Mouse (Mus musculus) mature B cell (primary cell): Measurements from ENCODE around the gene Olfr644.

ENCODE experiments used
- in situ Hi-C: fragments of 300-500 bp; cut with MboI; formaldehyde crosslinking; loops from 2 replicates; pipeline ENCODE4 v1.14.3; 2019

The Olfr644 gene

GRCm38 (mm10) chr7:104071769-104072168 lies at the start of gene Olfr644:
TSS of gene Olfr644 (minus strand) at chr7:104071869.
- in situ Hi-C loops, result no loop called here

DNA sequence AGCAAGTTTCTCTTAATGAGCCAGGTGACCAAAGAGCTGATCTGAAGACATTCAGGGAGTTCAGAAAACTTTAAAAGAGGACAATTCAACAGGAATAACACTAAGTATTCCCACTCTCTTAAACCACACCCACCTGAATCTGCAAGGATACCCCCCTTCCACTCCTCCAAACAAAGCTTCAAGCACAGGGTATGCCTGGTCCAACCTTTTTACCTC lies 33.0 kb upstream of the Olfr644 start, which contains the start of gene Olfr646:
Gene Olfr646, plus strand, starts transcription at position 117 of the 216 bp plus-strand sequence.
- in situ Hi-C loops, result no loop called here

DNA sequence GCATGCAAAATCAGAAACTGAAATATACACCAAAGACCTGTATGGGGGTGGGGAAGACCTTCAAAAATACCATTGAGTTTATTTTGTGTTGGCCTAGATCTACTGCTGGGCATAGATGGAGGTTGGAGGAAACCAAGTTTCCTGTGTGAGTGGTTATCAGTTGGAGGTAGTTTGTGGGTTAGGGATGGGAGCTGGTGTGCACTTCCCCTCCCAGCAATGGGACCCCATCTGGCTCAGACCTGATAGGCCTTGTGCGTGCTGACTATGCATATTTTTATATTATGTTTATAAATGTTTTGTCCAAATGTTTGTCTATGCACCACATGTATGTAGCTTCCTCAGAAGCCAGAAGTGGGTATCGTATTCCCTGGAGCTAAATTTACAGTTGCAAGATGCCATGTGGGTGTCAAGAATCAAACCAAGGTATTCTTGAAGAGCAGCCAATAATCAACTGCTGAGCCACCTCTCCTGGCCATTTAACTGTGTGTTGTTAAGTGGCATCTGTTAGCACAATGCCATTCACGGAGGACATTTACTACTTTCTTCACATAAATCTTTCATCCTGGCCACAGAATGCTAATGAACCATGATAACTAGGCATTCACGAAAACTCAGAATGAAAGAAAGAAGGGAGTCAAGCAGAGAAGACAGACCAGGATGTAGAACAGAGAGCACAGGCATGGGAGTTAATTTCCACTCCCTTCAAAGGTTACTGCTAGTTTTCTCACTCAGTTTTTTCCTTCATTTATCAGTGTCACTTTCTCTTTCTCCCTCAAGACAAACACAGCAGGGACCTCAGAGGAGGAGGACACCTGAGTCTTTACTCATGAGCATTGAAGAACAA lies 32.5 kb upstream of the Olfr644 start:
- in situ Hi-C loops, result no loop called here

- in situ Hi-C loops, result no loop called here
These were observed 13.7 kb upstream of the Olfr644 start, which contains the start of gene Olfr645 for GRCm38 (mm10) chr7:104085365-104085764. TSS of gene Olfr645 (minus strand) at chr7:104085465.

DNA sequence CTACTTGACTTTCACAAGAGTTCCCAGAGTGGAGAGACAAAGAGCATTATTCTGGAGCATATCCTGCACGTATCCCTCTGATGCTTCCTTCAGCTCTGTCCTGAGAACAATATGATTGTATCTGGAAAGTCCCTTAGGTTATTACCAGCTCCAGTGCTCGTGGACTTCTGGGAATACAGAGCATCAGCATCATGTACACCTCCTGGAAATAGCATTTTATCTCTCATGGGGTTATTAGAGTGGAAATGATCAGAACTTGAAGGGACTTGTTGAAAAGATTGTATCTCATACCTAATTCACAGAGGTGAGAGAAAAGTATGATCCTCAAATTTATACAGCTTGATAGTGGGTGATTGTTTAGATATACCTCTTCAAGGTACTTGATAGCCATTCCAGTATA lies 10.3 kb downstream of the Olfr644 start, which contains the start of gene 4930516K23Rik:
Gene 4930516K23Rik, minus strand, starts transcription at position 101 of the 400 bp plus-strand sequence.
- in situ Hi-C loops, result no loop called here

DNA sequence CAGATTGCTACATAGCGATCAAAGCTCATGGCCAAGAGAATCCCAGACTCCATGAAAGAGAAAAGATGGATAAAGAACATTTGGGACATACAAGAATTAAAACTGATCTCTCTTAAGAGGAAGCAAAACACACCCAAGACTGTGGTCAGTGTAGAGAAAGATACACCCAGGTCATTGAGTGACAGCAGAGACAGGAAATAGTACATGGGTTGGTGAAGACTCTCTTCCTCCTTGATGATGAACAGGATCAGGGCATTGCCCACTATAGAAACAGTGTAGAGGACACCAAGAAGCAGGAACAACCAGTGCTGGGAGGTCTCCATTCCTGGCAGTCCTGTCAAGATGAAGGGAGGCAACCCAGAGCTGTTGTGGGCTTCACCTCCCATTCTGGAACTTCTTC lies 12.5 kb downstream of the Olfr644 start:
- in situ Hi-C loops, result no loop called here

DNA sequence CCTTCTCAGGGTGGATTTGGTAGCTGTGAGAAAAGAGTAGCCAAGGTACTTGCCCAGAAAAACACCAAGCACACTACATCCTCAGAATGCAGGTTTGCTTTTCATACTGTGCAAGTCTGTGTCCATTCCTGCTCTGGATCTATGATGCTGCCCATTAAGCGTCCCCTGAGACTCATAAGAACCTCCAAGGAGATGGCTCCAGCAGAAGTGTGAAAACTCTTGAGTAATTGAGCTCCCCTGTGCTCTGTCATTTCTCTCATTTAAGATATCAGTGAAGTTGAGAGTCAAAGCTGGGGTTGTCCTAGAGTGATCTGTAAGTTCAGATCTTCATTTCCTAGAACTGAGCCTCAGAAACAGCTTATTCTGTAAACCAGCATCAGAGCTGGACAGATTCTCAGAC lies 19.1 kb downstream of the Olfr644 start, which contains the start of gene Olfr642:
Gene Olfr642, minus strand, starts transcription at position 101 of the 400 bp plus-strand sequence.
- in situ Hi-C loops, result no loop called here

DNA sequence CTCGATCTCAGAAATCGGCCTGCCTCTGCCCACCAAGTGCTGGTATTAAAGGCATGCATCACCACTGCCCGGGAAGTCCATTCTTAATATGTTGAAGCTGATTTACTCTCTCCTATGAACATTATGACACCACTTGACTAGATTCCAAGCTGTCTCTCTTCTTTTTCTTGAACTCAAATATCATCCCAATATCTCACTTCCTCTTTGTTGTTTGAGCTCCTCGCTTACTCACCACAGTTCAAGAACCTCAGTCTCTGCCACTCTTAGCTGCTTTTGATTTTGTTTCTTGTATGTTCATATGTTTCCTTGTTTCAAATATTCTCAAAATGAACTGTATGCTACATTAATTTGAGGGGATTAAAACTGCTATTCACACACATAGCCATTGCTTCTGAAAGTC lies 20.9 kb downstream of the Olfr644 start:
- in situ Hi-C loops, result no loop called here

GRCm38 (mm10) chr7:104035145-104035544 lies 36.5 kb downstream of the Olfr644 start, which contains the start of gene Olfr641:
TSS of gene Olfr641 (plus strand) at chr7:104035445.
- in situ Hi-C loops, result no loop called here

- in situ Hi-C loops, result no loop called here
These were observed 44.7 kb downstream of the Olfr644 start for GRCm38 (mm10) chr7:104026978-104027377.

DNA sequence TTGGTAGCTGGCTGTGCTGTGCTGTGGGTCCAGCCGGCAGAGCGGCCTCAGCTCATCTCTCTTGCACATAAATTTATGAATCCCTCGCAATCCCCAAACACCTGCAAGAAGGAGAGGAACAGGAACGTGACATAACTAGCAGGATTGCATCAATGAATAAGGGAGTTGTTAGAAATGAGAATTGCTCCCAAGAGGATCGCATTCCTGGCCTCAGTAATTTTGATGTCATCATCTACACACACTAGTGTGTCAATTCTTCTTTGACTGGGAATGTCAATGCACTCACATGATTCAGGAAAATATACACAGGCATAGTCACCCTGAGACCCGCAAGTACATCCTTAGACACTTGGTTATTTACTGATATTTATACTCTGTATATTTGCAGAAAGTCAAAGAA lies 46.2 kb downstream of the Olfr644 start, which contains the start of gene Olfr640:
Gene Olfr640, minus strand, starts transcription at position 101 of the 400 bp plus-strand sequence.
- in situ Hi-C loops, result no loop called here

GRCm38 (mm10) chr7:104021651-104022050 lies 50.0 kb downstream of the Olfr644 start:
- in situ Hi-C loops, result no loop called here

- in situ Hi-C loops, result no loop called here
These were observed 52.7 kb downstream of the Olfr644 start for GRCm38 (mm10) chr7:104018953-104019352.

DNA sequence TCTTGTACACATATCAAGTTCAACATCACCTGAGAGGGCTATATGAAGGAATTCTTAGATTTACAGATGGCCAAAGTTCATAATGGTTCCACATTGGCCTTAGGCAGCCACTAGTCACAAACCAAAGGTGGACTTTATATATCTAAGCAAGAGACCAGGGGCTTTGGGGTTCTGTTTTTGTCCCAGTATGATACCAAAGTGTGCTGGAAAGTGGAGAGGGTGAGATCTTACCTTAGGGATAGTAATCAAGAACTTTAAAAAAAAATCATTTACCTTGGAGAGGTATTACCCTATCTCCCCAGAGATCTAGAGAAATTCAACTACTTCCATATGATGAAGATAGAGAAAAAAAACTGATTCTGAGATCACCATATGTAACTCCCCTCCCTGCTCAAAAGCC lies 54.5 kb downstream of the Olfr644 start, which contains the start of gene Olfr639:
Gene Olfr639, minus strand, starts transcription at position 101 of the 400 bp plus-strand sequence.
- in situ Hi-C loops, result no loop called here
